Mouse (Mus musculus) layer of hippocampus, postnatal 10 days (tissue): ENCODE data around the gene Fzd4. TPM values are rescaled to one million over a fixed set of nuclear protein-coding genes. Genes with fewer than 3 reads are reported as not detected.

Experiments
- DNase-seq, 2 experiments: peaks; one replicate each; pipeline ENCODE4 v3.0.0; 2021; ENCODE audit warnings: low spot score in 2 of 2
- long read RNA-seq: library from polyadenylated mRNA; stranded (forward); transcript quantifications from one replicate; pipeline ENCODE4 v2.0.0, GENCODE M21; 2023
- total RNA-seq, 2 experiments: library from RNA; stranded (reverse); gene quantifications; 2 replicates each; pipeline ENCODE4 v1.2.3; 2021

The Fzd4 gene
- 1 to 10 TPM; 7.9 to 8.2 TPM for total RNA-seq
- long read RNA-seq, full-length matches to known transcripts: 3 of 3 reads
- long read RNA-seq, partial matches to known transcripts: 0 of 3 reads
- long read RNA-seq, other reads (novel, unspliced or antisense): 0 of 3 reads

GRCm38 (mm10) chr7:89404081-89404733 is at the start of gene Fzd4, which contains the start of gene Tmem135:
Gene Fzd4, plus strand, starts transcription at chr7:89404355.
Gene Tmem135, minus strand, starts transcription at chr7:89404222.
- DNase-seq: peak; percentile 83 to 90

DNA sequence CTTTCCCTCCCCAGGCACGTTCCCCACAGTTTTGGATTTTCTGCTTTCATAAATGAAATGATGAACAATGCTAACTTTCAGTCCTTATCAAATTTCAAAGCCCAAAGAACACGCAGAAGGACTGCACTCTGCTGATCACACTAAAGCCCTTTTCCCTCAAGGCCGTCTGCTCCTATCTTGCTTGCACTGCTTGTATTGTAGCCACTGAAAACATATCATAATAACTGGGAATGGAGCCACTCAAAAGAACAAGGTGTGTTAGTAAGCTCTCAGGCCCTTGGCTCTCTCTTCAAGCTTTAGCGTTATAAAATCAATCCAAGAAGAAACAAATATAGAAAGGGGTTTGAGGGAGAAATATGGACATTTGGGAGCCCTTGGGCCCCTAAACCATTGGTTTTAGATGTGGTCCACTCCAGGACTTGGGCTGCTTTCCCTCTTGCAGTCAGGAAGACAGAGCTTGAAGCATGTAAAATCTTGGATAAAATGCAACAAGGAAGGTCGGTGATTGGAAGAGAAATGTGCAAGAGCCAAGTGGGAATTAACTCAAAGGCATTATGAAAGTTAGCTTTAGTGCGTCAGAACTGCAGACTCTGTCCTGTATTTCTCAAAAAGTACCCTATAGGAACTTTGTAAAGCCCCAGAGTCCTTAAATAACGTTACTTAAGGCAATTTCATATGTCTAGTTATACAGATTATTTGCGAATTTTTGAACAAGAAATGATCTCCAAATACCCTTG is 48.5 kb upstream of the Fzd4 start:
- no peak for DNase-seq

DNA sequence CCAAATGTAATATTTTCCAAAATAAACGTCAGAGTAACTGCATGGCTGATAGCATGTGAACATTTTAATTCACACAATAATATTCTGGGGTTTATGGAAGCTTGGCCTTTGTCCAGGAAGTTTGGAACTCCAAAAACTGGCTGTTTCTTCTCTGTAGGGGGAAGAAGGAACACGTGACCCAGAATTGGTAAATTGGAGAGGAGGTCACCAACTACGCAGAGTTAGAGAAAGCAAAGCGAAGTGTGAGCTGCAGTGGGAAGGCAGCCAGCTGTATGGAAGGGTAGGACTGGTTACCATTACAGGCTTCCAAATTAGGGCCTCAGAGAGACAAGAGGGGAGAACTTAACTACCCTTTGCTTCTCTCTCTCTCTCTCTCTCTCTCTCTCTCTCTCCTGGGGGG is 47.8 kb upstream of the Fzd4 start:
- DNase-seq: no peak

DNA sequence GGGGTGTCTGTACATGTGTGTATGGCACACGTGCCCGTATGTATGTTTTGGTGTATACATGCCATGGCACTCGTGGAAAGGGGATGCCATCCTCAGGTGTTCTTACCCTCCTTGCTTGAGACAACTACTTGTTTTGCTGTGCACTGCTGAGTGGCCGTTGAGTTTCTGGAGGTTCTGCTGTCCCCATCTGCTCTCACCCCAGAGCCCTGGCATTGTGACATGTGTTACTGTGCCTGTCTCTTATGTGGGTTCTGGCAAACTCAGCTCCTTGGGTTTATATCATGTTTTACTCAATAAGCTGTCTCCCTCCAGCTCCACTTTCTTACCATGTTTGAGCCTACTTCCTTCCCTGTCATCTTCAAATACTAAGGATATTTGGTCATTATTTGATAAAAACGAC is 40.2 kb upstream of the Fzd4 start:
- no peak for DNase-seq

GRCm38 (mm10) chr7:89365135-89365880 is 38.8 kb upstream of the Fzd4 start:
- DNase-seq: no peak

- no peak for DNase-seq
These were observed 36.5 kb upstream of the Fzd4 start for GRCm38 (mm10) chr7:89367643-89368042.

DNA sequence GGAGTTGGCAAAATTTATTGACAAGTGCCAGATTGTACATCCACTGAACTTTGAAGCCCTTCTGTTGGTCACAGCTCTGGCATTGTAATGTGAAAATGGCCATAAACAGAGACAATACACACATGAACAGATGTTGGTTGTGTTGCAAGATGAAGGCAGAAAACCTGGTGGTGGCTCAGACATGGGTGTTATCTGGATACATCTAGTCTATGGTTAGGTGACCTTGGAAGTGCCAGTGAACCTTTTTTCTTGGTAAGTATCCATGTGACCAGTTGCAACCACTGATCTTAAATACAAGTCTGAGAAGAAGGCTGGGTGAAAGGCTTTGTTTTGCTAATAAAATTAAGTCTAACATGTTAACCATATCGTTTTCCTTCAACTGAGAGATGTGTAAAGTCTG is 34.1 kb upstream of the Fzd4 start:
- DNase-seq: no peak

GRCm38 (mm10) chr7:89370917-89371316 is 33.2 kb upstream of the Fzd4 start:
- DNase-seq: peak; percentile 11 to 47

GRCm38 (mm10) chr7:89371623-89372295 is 32.4 kb upstream of the Fzd4 start:
- no peak for DNase-seq

- no peak for DNase-seq
These were observed 23.0 kb upstream of the Fzd4 start for GRCm38 (mm10) chr7:89380935-89381705.

- DNase-seq: no peak
These were observed 21.3 kb upstream of the Fzd4 start for GRCm38 (mm10) chr7:89382892-89383291.

DNA sequence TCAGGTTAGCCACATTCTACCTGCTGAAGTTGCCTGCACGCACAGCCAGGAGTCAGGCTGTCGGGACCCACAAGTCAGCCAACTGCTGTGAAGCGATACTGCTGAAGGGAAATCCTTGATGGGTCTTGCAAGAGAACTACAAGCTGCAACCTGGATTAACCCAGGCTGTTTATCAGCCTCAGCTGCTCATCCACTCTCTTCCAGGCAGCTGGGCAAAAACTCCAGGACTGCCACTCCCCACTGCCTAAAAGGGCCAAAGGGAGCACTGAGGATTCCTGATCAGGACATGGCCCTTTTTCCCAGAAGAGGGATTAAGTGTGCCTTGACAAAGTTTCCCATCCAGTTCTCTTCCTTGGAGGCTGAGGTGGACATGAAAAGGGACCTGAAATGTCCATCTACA is 15.2 kb upstream of the Fzd4 start:
- DNase-seq: no peak

GRCm38 (mm10) chr7:89390660-89391059 is 13.5 kb upstream of the Fzd4 start:
- no peak for DNase-seq

DNA sequence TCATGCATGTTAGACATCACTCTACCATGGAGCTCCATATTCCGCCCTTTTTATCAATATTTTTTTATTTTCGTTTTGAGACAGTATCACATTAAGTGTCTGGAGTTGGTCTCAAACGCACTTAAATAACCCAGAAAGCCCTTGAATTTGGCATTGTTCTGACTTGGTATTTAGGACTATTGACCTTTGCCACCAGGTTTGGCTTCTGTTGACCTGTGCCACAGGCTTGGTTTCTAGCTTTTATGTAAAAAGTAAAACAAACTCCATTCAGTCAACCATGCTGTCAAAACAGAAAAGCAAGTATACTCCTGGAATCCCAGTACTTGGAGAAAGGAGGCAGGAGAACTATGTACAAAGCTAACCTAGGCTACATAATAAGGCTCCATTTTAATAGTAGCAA is 12.9 kb upstream of the Fzd4 start:
- no peak for DNase-seq

GRCm38 (mm10) chr7:89391831-89392230 is 12.3 kb upstream of the Fzd4 start:
- DNase-seq: no peak

DNA sequence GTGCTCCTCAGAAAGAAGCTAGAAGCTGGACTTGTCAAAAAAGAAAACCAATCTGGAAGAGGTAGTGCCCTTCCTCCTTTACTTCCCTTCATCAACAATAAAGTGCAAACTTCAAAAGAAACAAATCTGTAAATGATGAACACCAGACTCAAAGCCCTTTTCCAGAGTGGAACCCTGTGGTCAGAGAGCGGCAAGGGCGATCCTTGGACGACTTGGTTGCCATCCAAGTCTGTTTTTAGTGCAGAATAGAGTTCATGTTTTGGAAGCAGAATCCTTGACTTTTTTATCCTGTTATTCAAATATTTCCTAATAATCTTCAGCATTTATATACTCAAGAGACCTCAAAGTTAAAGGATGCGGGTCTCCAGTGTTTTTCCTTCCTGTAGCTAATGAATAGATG is 11.8 kb upstream of the Fzd4 start:
- no peak for DNase-seq

DNA sequence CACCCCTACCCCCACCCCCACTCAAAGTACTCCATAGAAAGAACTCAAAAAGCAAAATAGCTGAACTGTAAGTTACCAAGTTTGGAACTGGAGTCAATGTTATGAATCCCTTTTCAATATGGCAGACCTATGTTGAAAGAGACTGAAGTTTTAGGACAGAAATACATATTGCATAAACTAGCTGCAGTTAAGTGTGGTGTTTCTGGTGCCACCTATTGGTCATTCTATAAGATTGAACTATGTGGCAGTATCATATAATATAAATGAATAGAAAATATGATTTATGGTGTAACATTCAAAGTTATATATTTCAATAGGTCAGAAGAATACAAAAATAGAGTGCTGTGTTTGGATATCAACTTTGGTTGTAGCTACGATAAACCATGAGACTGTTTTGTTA is 11.3 kb upstream of the Fzd4 start:
- DNase-seq: no peak

- no peak for DNase-seq
These were observed 8.8 kb upstream of the Fzd4 start for GRCm38 (mm10) chr7:89395399-89395798.

- no peak for DNase-seq
These were observed 7.8 kb upstream of the Fzd4 start for GRCm38 (mm10) chr7:89396386-89396785.

DNA sequence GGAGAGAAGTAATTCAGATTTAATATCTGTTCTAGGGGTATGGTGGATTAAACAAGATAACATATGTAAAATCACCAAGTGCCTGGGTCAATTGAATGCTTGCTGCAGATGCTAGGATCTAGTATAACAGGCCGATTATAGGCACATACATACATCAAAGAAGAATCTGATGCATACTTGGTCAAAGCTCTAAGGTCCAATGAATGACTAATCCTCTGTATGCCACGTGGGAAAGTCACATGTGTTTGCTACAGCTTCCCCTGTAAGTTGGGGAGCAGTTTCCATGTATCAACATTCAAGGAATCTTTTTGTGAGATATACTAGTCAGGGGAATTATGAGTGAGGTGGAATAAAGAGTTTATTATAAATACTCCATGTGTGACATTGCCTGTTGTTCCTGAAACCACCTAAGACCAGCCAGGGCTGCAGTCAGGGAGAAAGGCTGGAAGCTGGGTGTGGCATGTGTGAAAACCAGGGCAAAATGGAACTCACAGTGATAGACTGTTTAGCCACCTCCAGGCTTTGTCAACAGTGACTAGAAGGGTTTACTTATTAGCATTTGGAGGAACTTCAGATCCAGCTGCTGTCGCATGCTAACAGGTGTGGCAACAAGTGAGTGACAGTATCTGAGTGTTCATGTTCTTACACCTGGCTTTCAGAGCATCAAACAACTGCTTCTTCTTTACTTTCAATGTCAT is 6.2 kb upstream of the Fzd4 start:
- DNase-seq: no peak
